Mouse (Mus musculus) kidney, embryonic 15.5 days (tissue): ENCODE measurements around the gene Ranbp3. TPM values are rescaled to one million over a fixed set of nuclear protein-coding genes. Genes with fewer than 3 reads are reported as not detected.

Experiments used
- ATAC-seq: fragments of 200-750 bp; cut with Nextera tagmentation; replicated peaks from 2 replicates; pipeline ENCODE4 v1.8.0; 2017; ENCODE audit warnings: moderate TSS enrichment; ENCODE audit not compliant: low FRiP score
- H3K27ac ChIP-seq: fragments of 300-500 bp; sonication (generic); 2 replicates; pipeline ENCODE4 v1.5.1; 2015; ENCODE audit warnings: mild to moderate bottlenecking, inconsistent platforms
- H3K27me3 ChIP-seq: fragments of 300-500 bp; sonication (generic); 2 replicates; pipeline ENCODE4 v1.6.1; 2015; ENCODE audit warnings: inconsistent platforms
- H3K36me3 ChIP-seq: fragments of 300-500 bp; sonication (generic); 2 replicates; pipeline ENCODE4 v1.6.1; 2015; ENCODE audit warnings: inconsistent platforms
- H3K4me1 ChIP-seq: fragments of 300-500 bp; sonication (generic); 2 replicates; pipeline ENCODE4 v1.6.1; 2015; ENCODE audit warnings: inconsistent platforms
- H3K4me2 ChIP-seq: fragments of 300-500 bp; sonication (generic); 2 replicates; pipeline ENCODE4 v1.6.1; 2015; ENCODE audit warnings: moderate library complexity, mild to moderate bottlenecking, inconsistent platforms
- H3K4me3 ChIP-seq: fragments of 300-500 bp; sonication (generic); replicated peaks from 2 replicates; pipeline ENCODE4 v1.5.1; 2015; ENCODE audit warnings: mild to moderate bottlenecking, inconsistent platforms
- H3K9ac ChIP-seq: fragments of 300-500 bp; sonication (generic); 2 replicates; pipeline ENCODE4 v1.6.1; 2015; ENCODE audit warnings: mild to moderate bottlenecking, inconsistent platforms
- H3K9me3 ChIP-seq: fragments of 300-500 bp; sonication (generic); replicated peaks from 2 replicates; pipeline ENCODE4 v1.6.1; 2016; ENCODE audit warnings: inconsistent platforms
- WGBS: fragments of 180-500 bp; shearing (Covaris S2); methylation state at CpG from one replicate; pipeline ENCODE4 v1.1.7; 2015; ENCODE audit warnings: mixed read lengths; 5-methylcytosine and 5-hydroxymethylcytosine counted together
- polyA plus RNA-seq: library from polyadenylated mRNA; unstranded; fragments of >200 nt; fragmentation: Nextera tagmentation; extraction: Ambion mirVana; gene quantifications from 2 replicates; pipeline ENCODE4 v1.2.1, GENCODE M21; 2015

Ranbp3 gene
- polyA plus RNA-seq, 1 experiment from 2014 or later, result 99.2 TPM

DNA sequence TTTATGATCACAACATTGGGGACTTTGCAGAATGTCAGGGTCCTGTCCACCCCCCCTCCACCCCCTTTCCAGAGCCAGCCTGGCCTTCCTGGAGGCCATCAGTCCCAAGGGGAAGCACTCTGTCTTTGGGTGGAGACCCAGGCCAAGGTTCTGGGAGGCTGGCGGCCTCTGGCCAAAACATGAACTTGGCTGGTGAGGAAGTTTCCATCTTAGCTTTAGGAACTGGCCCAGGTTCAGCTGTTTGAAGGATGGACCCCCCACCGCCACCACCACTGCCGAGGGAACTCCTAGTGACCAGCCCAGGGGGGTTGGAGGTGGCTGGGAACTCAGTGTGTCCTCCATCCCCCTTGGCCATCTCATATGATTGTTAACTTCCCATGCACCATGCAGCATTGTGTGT, 88.0 kb downstream of the Ranbp3 start:
- Histone ChIP-seq H3K4me3 (no peak overlapping the region), H3K4me1 (peaks cover 49% of the 10 kb centered on the region), H3K27ac (no peak overlapping the region), H3K9me3 (no peaks in the 10 kb centered on the region), H3K36me3 (no peaks in the 10 kb centered on the region), H3K27me3 (peaks cover 22% of the 10 kb centered on the region), H3K9ac (no peak overlapping the region), H3K4me2 (no peak overlapping the region)
- no peak for ATAC-seq
- WGBS, result 62% methylated on average over 3 of the region's 3 CpGs

Other genes with a start within 250 kb of the Ranbp3 start
- gene Ptprs, start 196.8 kb upstream of the Ranbp3 start, polyA plus RNA-seq, result 81.5 and 95.6 TPM in 2 replicates
- not detected in 2 replicates for gene Znrf4, start 160.9 kb upstream of the Ranbp3 start, polyA plus RNA-seq
- gene Gm20219, start 118.9 kb upstream of the Ranbp3 start, polyA plus RNA-seq, result 1.2 and 1.4 TPM in 2 replicates
- 89.5 and 92.4 TPM in 2 replicates for gene Safb2, start 88.7 kb upstream of the Ranbp3 start, polyA plus RNA-seq
- gene Safb, start 88.5 kb upstream of the Ranbp3 start, polyA plus RNA-seq, result 109 and 125 TPM in 2 replicates
- 239 and 249 TPM in 2 replicates for gene 2410015M20Rik, start 63.5 kb upstream of the Ranbp3 start, polyA plus RNA-seq
- gene Rpl36, start 59.9 kb upstream of the Ranbp3 start, polyA plus RNA-seq, result 1,888 and 2,013 TPM in 2 replicates
- 59.7 and 63.8 TPM in 2 replicates for gene Lonp1, start 46.4 kb upstream of the Ranbp3 start, polyA plus RNA-seq
- gene Catsperd, start 45.2 kb upstream of the Ranbp3 start, polyA plus RNA-seq, result 0.59 and 0.93 TPM in 2 replicates
- gene Ndufa11, start 44.5 kb downstream of the Ranbp3 start, polyA plus RNA-seq, result 470 and 471 TPM in 2 replicates
- 15.6 and 19.5 TPM in 2 replicates for gene Vmac, start 44.7 kb downstream of the Ranbp3 start, polyA plus RNA-seq
- gene Nrtn, start 84.2 kb downstream of the Ranbp3 start, polyA plus RNA-seq, result 6.5 and 7.1 TPM in 2 replicates
- 46.5 and 54.6 TPM in 2 replicates for gene Dus3l, start 91.5 kb downstream of the Ranbp3 start, polyA plus RNA-seq
- gene Prr22, start 97.0 kb downstream of the Ranbp3 start, polyA plus RNA-seq, result 1.7 and 1.8 TPM in 2 replicates
- 3.7 and 4.1 TPM in 2 replicates for gene Rfx2, start 157.7 kb downstream of the Ranbp3 start, polyA plus RNA-seq
- gene Acsbg2, start 201.2 kb downstream of the Ranbp3 start, polyA plus RNA-seq, result not detected in 2 replicates
- 0.27 and 0.30 TPM in 2 replicates for gene 1700061G19Rik, start 202.2 kb downstream of the Ranbp3 start, polyA plus RNA-seq